Mouse (Mus musculus) bone marrow, adult 2 months (tissue): ENCODE results near the gene Snrpe. TPM values are rescaled to one million over a fixed set of nuclear protein-coding genes. Genes with fewer than 3 reads are reported as not detected.

Experiments
- H3K27ac ChIP-seq: fragments of 200-500 bp; 2 replicates; pipeline ENCODE4 v1.5.1; 2012; ENCODE audit warnings: low read depth, mild to moderate bottlenecking, control low read depth, inconsistent platforms, low read length; ENCODE audit not compliant: control insufficient read depth, poor library complexity, insufficient read depth
- H3K4me1 ChIP-seq: fragments of 200-500 bp; 2 replicates; pipeline ENCODE4 v1.6.1; 2011; ENCODE audit warnings: low read length; ENCODE audit not compliant: control insufficient read depth, insufficient read depth
- H3K4me3 ChIP-seq: fragments of 200-500 bp; replicated peaks from 2 replicates; pipeline ENCODE3; 2011; ENCODE audit warnings: mild to moderate bottlenecking, low read depth, low read length, control low read depth; ENCODE audit not compliant: control insufficient read depth
- CTCF ChIP-seq: fragments of 200-500 bp; IDR thresholded peaks from 2 replicates; pipeline ENCODE4 v1.5.1; 2011; ENCODE audit warnings: low read length, control low read depth; ENCODE audit not compliant: control insufficient read depth, insufficient read depth
- POLR2A ChIP-seq: fragments of 200-500 bp; IDR thresholded peaks from 2 replicates; pipeline ENCODE4 v1.6.1; 2011; ENCODE audit warnings: low read depth, mild to moderate bottlenecking, control low read depth, low read length, borderline replicate concordance; ENCODE audit not compliant: control insufficient read depth
- WGBS: fragments of 180-500 bp; shearing (Covaris S2); methylation state at CpG from one replicate; pipeline ENCODE4 v1.1.7; 2018; 5-methylcytosine and 5-hydroxymethylcytosine counted together
- polyA plus RNA-seq: library from polyadenylated mRNA; stranded (reverse); fragments of >200 nt; gene quantifications from 2 replicates; pipeline ENCODE4 v1.2.4, GENCODE M21; 2011; ENCODE audit warnings: low replicate concordance; ENCODE audit not compliant: missing spikeins, insufficient read depth, insufficient read length

Gene Snrpe
- polyA plus RNA-seq, 1 experiment, result 384 TPM

DNA sequence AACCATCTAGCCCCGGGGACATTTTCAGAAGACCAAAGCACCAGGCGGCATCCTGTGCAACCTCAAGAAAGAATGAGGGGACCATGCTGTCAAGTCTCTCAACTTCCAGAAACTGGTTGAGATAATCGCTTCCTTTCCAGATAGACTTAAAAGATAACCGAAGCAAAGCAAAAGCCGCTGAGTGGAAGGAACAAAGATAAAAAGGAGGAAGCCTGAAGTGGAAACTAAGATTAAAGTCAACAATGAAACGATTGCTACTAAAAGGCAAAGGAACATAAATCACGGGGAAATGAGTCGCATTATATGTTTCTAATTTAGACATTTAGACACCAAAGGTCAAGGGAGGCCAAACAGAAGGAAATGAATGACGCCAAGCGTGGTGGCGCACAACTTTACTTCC, 38.8 kb downstream of the Snrpe start:
- no peaks in the 10 kb centered on the region for H3K4me1 ChIP-seq
- TF ChIP-seq POLR2A, result no peak
- TF ChIP-seq CTCF, result no peak
- WGBS, result 10% methylated on average over 11 of the region's 11 CpGs
- H3K27ac ChIP-seq, result no peak overlapping the region
- H3K4me3 ChIP-seq, result no peak overlapping the region

Other genes starting within 250 kb of the Snrpe start
- 1.3 TPM in 1 of 2 replicates, not detected in the other for gene Etnk2, start 246.7 kb downstream of the Snrpe start, polyA plus RNA-seq
- 1.1 and 3.1 TPM in 2 replicates for gene Sox13, start 185.9 kb downstream of the Snrpe start, polyA plus RNA-seq
- gene Zbed6, start 50.6 kb upstream of the Snrpe start, polyA plus RNA-seq, result not detected in 2 replicates
- 9.1 and 13.1 TPM in 2 replicates for gene Gm38394, start 51.0 kb upstream of the Snrpe start, polyA plus RNA-seq
- gene Lax1, start 79.8 kb upstream of the Snrpe start, polyA plus RNA-seq, result 9.5 and 16.1 TPM in 2 replicates
- 37.6 and 43.7 TPM in 2 replicates for gene Atp2b4, start 190.8 kb upstream of the Snrpe start, polyA plus RNA-seq